Mouse (Mus musculus) left cerebral cortex, postnatal 4 days (tissue): Measurements from ENCODE around the gene Coq10a. TPM values are rescaled to one million over a fixed set of nuclear protein-coding genes. Genes with fewer than 3 reads are reported as not detected.
A peak's percentile ranks its signal among the peaks of the same experiment; 100 is the strongest.
"Not testable (repeated sequence)": the region's sequence is repeated elsewhere in the genome, so short reads cannot be mapped to it uniquely, and the experiment has no call there.

Experiments used
- DNase-seq: peaks from one replicate; pipeline ENCODE4 v3.0.0-alpha.2; 2022
- intact Hi-C: fragments of 180-260 bp; cut with DNase I; formaldehyde crosslinking; loops from one replicate; pipeline ENCODE4 v1.15.1; 2025
- total RNA-seq, 2 experiments: library from RNA; stranded (reverse); gene quantifications; 2 replicates each; pipeline ENCODE4 v1.2.3; 2021

Gene Coq10a
- total RNA-seq, 2 experiments from 2014 or later, result 57.7 to 58.1 TPM

DNA sequence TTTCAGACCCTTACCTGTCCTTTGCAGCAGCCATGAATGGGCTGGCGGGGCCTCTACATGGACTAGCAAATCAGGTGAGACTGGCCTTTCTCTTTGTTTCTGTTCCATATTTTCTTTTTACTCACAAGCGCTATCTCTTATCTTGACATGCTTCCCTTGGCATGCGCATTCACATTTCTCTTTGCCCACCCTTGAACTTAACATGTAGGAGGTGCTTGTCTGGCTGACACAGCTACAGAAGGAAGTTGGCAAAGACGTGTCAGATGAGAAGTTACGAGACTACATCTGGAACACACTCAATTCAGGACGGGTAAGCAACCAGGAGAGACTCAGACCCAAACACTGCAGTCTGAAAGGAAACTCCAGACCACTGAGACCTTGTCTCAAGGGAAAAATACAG lies 9.6 kb downstream of the Coq10a start:
- no peak for DNase-seq

DNA sequence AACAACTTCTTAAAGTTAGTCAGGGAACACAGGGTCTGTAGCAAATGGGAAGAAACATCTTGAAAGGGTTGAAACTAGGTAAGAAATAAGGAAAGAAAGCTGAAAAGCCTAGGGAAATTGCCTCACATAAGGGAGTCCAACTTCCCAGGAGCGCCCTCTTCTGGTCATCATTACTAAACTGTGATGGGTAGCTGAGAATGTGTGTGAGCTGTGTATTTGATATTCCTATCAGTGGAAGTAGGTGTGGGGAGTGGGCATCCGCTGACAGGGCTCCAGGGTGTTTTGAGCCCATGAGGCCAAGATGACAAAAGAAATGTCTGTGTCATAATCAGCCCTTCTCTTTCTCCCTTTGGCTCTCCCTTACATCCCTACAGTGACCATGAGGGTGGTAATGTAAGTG lies 10.0 kb downstream of the Coq10a start:
- intact Hi-C loops, result no loop called here
- peak; percentile 49 for DNase-seq

More for the DNA sequence above, 9.6 kb downstream of the Coq10a start:
- intact Hi-C loops, result no loop called here

DNA sequence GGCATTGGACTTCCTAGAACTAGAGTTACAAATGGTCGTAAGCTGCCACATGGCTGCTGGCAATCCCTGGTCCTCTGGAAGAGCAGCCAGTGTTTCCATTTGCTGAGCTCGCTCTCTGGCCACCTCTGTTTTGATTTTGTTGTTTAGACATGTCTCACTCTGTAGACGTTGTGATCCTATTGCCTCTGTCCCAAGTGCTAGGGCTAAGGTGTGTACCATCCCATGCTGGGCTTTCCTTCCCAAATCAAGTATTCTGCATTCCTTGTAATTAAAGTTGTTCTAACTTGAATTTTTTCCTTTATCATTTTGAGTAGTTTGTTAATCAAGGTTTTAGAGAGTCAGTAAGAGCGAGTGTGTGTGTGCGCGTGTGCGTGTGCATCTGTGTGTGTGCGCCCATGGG lies 21.3 kb downstream of the Coq10a start:
- intact Hi-C loops, result no loop called here
- DNase-seq, result no peak

DNA sequence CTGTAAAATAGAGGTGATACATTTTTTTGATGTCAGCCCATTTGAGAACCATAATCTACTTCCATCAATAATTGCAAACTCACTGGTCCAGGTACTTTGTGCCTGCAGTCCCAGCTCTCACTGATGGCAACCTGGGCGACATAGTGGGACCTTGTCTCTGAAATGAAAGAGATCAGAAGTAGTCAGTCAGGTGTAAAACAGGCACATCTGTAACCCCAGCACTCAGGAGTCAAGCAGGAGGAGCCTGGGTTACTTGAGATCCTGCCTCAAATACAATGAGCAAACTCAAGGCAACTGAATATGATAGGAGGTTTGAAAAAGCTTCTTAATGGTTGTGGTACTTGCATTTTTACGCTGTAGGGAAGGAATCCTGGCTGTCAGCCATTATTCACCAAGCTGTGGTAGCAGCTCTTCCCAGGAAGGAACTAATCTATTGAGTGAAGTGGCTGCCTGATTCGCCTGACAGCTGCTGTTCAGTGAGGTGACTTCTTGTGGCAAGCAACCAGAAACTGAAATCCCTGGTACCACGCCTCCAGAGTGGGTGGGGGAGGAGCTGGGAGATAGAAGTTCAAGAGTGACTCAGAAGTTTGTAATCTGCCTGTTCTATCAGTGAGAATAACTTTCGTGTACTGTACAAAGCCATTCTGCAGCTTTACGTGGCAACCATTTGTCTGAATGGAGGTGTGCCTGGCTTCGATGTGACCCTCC lies 24.1 kb downstream of the Coq10a start:
- intact Hi-C loops, result no loop called here
- peak; percentile 57 for DNase-seq

DNA sequence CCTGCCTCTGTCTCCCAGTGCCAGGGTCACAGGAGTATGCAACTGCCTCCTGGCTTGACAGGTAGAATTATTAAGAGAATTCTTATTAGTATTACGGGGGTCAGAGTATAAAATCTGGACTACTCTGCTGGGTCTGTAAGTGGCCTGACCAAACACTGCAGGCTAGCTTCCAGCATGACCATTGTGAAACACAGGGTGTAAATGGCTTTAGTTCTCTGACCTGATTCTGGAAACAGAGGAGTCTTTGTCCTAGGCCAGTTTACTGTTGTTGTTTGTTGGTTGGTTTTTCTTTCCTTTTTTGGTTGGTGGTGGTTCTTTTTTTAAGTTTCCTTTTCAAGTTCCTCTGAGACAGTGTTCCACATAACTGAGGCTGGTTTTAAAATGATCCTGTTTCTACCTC lies 25.4 kb downstream of the Coq10a start:
- DNase-seq, result no peak
- intact Hi-C loops, result no loop called here

DNA sequence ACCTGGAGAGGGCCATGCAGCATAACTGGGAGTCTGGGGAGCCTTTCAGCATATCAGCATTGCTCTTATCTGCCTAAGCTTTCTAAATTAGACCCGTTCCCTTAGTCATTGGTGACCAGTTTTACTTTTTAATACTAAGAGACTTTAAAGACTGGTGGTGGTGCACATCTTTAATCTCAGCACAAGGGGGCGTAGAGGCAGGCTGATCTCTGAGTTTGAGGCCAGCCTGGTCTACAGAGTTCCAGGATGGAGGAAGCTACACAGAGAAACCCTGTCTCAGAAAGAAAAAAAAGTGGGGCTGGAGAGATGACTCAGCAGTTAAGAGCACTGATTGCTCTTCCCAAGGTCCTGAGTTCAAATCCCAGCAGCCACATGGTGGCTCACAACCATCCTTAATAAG lies 28.5 kb downstream of the Coq10a start:
- intact Hi-C loops, result no loop called here

DNA sequence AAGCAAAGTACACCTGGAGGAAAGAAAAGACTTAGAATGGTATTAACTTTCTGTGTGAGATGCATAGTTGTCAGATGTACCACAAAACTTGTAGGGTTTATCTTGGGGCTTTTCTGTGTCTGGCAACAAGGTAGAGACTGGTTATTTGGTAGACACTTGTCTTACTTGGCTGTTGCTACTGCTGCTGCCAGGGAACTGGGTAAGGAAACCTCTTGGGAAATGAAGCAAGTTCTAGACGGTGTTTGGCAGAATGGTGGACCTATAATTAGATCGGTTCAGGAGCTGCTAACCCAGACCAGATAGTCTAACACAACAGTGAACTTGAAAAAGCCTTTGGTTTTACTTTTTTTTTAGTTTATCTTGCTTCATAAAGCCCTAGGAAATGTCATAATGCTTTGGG lies 29.8 kb downstream of the Coq10a start:
- no peak for DNase-seq
- intact Hi-C loops, result no loop called here

More for the DNA sequence above, 28.5 kb downstream of the Coq10a start:
- DNase-seq, result no peak

DNA sequence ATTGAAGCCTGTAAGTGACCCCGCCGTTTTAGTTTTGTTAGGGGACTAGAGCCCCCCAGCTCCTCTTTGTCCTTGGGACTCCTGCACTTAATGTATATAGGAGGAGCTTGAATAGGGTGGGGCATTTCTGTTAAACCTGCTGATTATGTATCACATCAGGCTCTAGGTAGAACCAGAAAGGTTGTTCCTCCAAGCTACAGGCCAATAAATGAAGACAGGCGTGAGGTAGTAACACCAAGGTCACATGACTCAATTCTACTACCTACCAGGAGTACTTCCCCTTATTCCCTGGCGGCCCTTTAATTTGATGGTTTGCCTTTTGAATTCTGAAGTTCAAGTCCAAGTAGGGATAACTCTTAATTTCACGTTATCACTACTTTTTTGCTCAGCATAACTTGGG lies 30.4 kb downstream of the Coq10a start:
- intact Hi-C loops, result no loop called here
- DNase-seq, result no peak

DNA sequence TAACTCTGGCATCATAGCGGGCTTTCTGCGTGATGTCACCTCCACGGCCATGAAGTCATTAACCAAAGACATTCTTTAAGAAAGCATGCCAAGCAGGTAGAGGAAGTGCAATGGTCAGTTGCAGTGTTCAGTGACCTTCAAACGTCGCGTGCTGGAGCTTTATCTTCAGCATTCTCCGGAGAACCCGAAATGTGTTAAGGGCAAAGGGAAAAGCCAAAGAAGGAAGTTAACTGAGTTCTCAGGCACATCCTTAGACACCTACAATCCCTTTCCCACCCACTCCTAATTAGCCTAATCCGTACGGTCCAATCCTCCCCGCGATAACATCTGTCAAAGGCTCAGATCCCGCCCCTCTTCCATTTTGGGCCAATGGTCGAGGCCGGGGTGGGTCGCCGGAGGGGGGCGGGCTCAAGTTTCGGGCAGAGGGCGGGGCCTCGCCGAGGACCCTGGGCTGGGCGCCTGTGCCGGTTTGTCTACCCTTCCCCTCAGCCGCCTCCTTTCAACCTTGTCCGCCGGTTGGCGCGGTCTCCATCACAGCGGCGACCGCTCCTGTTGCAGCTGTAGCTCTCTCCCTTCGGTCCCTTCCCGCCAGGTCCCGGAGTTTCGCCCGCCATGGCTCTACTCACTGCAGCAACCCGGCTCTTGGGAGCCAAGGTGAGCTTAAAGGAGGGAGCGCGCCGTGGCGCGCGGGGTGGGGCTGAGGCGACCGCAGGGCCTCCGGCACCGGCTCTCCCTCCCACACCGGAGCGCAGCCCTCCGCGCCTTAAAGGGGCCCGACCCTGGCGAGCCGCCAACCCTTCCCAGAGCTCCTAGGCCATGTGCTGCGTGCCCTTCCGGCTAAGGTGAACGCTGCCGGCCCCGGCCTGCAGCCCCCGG lies 31.3 kb downstream of the Coq10a start, which contains the start of gene Cs:
Gene Cs, plus strand, starts transcription at position 429 of the 876 bp plus-strand sequence.
- intact Hi-C loops, result no loop called here
- DNase-seq, result peak; percentile 99

DNA sequence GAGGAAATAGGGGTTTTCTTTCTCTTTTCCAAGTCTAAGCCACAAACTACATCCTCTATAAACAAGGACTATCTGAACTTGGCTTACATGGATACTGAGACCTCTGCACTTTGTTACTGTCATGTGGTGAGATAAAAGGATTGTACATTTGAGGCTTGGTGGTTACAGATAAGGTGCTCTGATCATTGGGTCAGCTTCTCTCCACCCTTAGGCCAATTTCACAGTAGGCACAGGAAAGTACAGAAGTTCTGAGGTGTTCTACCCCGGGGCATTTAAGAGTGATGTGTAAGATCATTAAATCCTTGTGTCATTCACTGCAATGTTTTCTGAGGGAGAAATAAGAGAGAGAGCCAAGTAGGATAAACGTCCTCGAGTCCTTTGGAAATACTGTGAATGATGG lies 32.2 kb downstream of the Coq10a start:
- DNase-seq, result no peak
- intact Hi-C loops, result no loop called here

DNA sequence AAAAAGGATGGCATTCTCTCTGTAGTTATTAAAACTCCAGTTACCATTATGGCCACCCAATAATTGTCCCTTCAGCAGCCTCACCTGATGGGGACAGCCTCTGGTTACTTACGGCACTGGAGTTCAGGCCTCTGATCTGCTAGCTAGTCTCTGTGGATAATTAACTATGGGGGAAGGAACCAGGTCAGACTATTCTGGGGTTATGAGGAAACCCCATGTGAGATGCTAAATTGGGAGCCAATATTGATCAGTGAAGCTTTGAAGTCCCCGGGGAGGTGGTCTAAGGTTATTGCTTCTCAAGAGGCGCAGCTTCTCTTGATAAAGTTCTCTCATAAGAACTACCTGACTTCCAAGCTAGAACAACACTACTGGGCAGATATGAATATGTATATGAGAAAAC lies 32.6 kb downstream of the Coq10a start:
- intact Hi-C loops, result no loop called here
- DNase-seq, result no peak

DNA sequence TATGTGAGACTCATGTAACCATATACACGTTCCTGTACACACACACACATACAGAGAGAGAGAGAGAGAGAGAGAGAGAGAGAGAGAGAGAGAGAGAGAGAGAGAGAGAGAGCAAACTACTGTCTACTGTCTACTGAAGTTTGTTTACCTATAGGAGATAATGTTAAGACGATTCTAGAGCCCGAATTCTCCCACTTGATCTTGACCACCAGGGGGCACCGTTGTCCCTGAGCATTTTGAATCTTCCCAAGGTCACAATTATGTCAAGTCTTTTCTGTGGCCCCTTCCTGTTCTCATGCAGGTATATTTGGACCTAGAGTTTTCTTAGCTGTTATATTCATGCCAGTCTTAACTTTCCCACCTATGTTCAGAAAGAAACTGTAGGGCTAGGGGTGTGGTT lies 33.2 kb downstream of the Coq10a start:
- peak; percentile 75 for DNase-seq

DNA sequence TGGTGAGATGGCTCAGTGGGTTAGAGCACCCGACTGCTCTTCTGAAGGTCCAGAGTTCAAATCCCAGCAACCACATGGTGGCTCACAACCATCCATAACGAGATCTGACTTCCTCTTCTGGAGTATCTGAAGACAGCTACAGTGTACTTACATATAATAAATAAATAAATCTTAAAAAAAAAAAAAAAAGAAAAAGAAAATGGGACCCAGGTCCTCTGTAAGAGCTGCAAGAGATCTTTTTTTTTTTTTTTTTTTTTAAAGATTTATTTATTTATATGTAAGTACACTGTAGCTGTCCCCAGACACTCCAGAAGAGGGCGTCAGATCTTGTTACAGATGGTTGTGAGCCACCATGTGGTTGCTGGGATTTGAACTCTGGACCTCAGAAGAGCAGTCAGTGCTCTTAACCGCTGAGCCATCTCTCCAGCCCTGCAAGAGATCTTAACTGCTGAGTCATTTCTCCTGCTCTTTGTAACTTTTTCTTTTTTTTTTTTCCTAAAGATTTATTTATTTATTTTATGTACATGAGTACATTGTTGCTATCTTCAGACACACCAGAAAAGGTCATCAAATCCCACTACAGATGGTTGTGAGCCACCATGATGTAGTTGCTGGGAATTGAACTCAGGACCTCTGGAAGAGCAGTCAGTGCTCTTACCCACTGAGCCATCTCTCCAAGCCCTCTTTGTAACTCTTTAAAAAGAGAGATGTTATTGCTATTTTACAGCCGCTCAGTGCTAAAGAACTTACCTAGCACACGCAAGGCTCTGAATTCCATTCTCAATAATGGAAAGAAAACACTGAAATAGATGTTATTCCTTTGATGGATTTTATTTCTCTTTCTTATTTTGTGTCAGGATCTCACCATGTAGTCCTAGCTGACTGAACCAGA lies 36.2 kb downstream of the Coq10a start:
- DNase-seq, intact Hi-C loops: not testable (repeated sequence)

More for the DNA sequence above, 33.2 kb downstream of the Coq10a start:
- intact Hi-C loops, result no loop called here

DNA sequence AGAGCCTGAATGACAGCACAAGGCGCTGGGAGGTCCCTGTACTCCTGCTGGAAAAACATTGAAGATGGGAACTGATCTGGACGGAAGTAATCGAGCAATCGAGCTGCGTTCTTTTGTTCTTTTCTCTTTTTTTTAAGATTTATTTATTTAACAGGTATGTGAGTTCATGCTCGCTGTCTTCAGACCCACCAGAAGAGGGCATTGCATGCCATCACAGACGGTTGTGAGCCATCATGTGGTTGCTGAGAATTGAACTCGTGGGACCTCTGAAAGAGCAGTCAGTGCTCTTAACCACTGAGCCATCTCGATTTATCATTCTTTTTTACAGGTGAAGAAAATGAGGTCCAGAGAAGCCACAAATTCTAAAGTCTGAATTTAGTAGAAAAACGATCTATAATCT lies 41.2 kb downstream of the Coq10a start:
- no peak for DNase-seq
- intact Hi-C loops, result no loop called here

DNA sequence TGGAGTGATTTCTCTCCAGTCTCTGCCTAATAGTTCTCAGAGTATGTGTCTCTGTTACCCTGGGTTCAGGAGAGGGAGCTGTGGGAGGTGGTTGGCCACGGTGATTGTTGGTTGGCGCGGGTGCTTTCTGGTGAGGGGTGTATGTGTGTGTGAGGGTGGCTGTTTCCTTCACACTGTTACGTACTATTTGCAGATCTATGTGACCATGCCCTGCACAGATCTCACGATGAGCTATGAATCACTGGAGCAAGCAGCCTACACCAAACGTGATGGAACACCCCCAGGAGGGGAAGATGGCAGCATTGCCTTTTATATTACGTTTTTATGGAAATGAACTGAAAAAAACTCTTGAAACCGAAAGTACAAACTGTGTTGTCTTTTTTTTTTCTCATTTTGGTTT lies 42.0 kb downstream of the Coq10a start:
- intact Hi-C loops, result no loop called here
- no peak for DNase-seq

DNA sequence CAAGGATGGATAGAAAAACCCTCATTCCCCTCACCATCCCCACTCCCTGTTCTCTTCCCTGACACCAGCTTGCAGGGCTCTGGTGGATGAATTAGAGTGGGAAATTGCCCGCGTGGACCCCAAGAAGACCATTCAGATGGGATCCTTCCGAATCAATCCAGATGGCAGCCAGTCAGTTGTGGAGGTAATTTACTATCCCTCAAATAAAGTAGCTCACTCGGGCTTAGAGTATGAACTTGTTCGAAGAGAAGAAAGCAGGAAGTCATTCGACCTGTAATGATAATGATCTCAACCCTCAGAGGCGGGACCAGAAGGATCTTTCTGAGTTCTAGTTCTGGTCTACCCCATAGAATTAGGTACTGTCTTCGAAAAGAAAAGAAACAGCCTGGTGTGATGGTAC lies 45.3 kb downstream of the Coq10a start:
- intact Hi-C loops, result no loop called here

DNA sequence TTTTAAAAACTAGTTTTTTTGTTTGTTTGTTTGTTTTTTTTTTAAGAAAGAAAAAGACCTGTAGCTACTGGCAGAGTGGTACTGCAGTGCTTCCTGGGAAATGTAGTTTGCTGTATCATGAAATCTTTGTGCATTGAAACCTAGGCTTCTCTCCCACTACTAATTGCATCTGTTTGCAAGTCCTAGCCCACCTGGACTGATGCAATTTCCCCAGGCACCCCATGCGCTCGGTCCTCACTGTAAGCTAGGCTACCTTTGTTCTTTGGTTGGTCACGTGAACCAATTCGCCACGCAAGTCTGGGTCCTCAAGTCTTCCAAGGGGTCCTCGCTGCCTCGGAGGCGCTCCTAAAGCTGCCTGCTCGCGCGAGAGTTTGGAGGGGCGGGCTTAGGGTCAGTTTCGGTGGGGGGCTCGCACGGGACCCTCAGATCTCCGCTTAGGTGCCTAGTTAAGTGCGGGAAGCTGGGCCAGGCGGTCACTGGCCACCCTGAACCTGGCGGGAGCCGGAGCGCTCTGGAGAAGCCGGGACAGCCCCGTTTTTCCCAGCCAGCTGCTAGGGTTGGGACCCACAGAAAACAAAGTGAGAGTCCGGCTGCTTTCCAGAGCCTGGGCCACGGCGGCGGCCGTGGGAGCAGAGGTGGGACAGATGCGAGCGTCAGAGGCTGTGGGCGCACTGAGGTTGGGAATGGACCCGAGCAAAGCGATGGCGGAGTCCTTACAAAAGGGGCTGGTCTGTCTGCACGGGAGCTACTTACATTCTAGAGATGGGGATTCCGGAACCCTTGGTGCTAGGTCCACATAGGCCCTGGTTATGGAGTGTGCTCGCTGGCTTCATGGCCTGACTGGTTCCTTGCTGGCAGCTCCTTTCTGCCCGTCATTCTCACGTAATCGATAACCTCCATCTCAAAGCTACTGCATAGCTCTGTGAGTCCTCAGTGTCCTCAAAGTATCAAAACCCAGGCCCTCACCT lies 46.4 kb downstream of the Coq10a start, which contains the start of gene Cnpy2:
Gene Cnpy2, plus strand, starts transcription at position 319 of the 968 bp plus-strand sequence.
- intact Hi-C loops, result no loop called here
- DNase-seq, result peak; percentile 94

More for the DNA sequence above, 45.3 kb downstream of the Coq10a start:
- DNase-seq, result no peak

DNA sequence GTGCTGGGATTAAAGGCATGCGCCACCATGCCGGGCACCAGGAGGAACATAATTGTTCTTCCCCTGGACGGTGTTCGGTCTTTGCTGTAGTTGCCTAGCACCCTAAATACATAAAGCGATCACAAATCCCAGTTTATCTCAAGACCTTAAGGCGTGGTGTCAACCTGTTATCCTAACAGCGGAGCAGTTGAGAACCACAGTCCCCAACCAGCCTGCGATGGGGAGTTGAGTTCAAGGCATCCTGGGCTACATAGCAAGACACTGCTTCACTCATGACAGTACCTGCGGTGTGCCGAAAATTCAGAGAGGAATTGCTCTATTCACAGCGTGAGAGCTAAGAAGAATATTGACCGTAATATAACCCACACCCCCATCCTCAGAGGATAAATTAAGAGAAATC lies 47.2 kb downstream of the Coq10a start:
- intact Hi-C loops, result no loop called here
- no peak for DNase-seq

DNA sequence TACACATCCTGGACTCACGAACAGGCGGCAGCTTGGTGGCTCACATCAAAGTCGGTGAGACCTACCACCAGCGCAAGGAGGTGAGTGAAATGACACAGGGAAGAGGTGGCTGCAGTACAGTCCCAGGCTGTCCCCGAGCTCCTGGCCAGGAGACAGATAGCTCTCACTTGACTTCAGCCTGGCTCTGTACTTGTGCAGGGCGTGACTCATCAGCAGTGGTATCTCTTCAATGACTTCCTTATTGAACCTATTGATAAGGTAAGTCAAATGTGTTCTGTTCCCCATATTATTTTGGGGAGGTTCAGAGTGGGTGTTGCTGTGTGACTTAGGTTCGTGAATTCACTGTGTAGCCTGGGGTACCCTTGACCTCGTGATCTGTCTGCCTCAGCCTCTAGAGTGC lies 53.2 kb downstream of the Coq10a start:
- DNase-seq, result no peak
- intact Hi-C loops, result no loop called here
